Mouse (Mus musculus) erythroblast, embryonic 14.5 days (primary cell): ENCODE data around the gene Smpd3. TPM values are rescaled to one million over a fixed set of nuclear protein-coding genes. Genes with fewer than 3 reads are reported as not detected.

Experiments used
- H3K27me3 ChIP-seq: 2 replicates; pipeline ENCODE4 v1.6.1; 2012; ENCODE audit warnings: inconsistent platforms; ENCODE audit not compliant: control insufficient read depth
- H3K36me3 ChIP-seq: 2 replicates; pipeline ENCODE4 v1.6.1; 2012; ENCODE audit warnings: mild to moderate bottlenecking, inconsistent platforms; ENCODE audit not compliant: control insufficient read depth
- H3K4me1 ChIP-seq: 2 replicates; pipeline ENCODE4 v1.6.1; 2012; ENCODE audit warnings: inconsistent platforms; ENCODE audit not compliant: control insufficient read depth
- H3K4me3 ChIP-seq: replicated peaks from 2 replicates; pipeline ENCODE3; 2012; ENCODE audit warnings: moderate library complexity, mild to moderate bottlenecking, inconsistent platforms
- H3K9me3 ChIP-seq: 2 replicates; pipeline ENCODE4 v1.6.1; 2012; ENCODE audit warnings: low read length, inconsistent platforms, mixed read lengths; ENCODE audit not compliant: control insufficient read depth
- GATA1 ChIP-seq: IDR thresholded peaks from 2 replicates; pipeline ENCODE4 v1.6.1; 2012; ENCODE audit warnings: low read length, inconsistent platforms, mixed read lengths
- TAL1 ChIP-seq: IDR thresholded peaks from 3 replicates; pipeline ENCODE4 v1.6.1; 2012; ENCODE audit warnings: low read length, inconsistent platforms, mixed read lengths
- polyA plus RNA-seq: library from polyadenylated mRNA; stranded (reverse); fragments of >175 nt; gene quantifications from 2 replicates; pipeline ENCODE4 v1.2.3, GENCODE M21; 2012

The Smpd3 gene
- polyA plus RNA-seq, 1 experiment: not detected

GRCm38 (mm10) chr8:106226589-106226988 is 111.2 kb downstream of the Smpd3 start:
- Histone ChIP-seq H3K4me3 (no peak overlapping the region), H3K36me3 (peaks cover 57% of the 10 kb centered on the region), H3K4me1 (no peaks in the 10 kb centered on the region), H3K9me3 (no peaks in the 10 kb centered on the region), H3K27me3 (no peaks in the 10 kb centered on the region)
- TF ChIP-seq TAL1 (no peak), GATA1 (no peak)

GRCm38 (mm10) chr8:106219620-106220019 is 118.2 kb downstream of the Smpd3 start:
- H3K36me3 ChIP-seq: peaks cover 69% of the 10 kb centered on the region
- no peaks in the 10 kb centered on the region for H3K9me3 ChIP-seq
- peaks cover 2% of the 10 kb centered on the region for H3K4me1 ChIP-seq
- TF ChIP-seq GATA1: no peak
- no peak for TF ChIP-seq TAL1
- no peaks in the 10 kb centered on the region for H3K27me3 ChIP-seq
- H3K4me3 ChIP-seq: no peak overlapping the region

GRCm38 (mm10) chr8:106213959-106214358 is 123.8 kb downstream of the Smpd3 start:
- no peaks in the 10 kb centered on the region for H3K27me3 ChIP-seq
- peaks cover 53% of the 10 kb centered on the region for H3K36me3 ChIP-seq
- peaks cover 31% of the 10 kb centered on the region for H3K4me1 ChIP-seq
- H3K4me3 ChIP-seq: no peak overlapping the region
- H3K9me3 ChIP-seq: no peaks in the 10 kb centered on the region
- TF ChIP-seq GATA1 (no peak), TAL1 (no peak)

- Histone ChIP-seq H3K36me3 (peaks cover 52% of the 10 kb centered on the region), H3K9me3 (no peaks in the 10 kb centered on the region), H3K4me3 (peak overlapping the region; percentile 91), H3K4me1 (peaks cover 34% of the 10 kb centered on the region), H3K27me3 (no peaks in the 10 kb centered on the region)
- TF ChIP-seq TAL1: no peak
- TF ChIP-seq GATA1: no peak
Observed at GRCm38 (mm10) chr8:106211421-106211820, 126.4 kb downstream of the Smpd3 start.

GRCm38 (mm10) chr8:106210821-106211345 is 126.9 kb downstream of the Smpd3 start, which contains the start of the genes Slc7a6os and Prmt7:
TSS of gene Slc7a6os (minus strand) at chr8:106210935.
TSS of gene Prmt7 (plus strand) at chr8:106210936.
- H3K9me3 ChIP-seq: no peaks in the 10 kb centered on the region
- peaks cover 49% of the 10 kb centered on the region for H3K36me3 ChIP-seq
- peaks cover 34% of the 10 kb centered on the region for H3K4me1 ChIP-seq
- peak within 1 kb of the TSS; percentile 91 for H3K4me3 ChIP-seq
- no peaks in the 10 kb centered on the region for H3K27me3 ChIP-seq
- TF ChIP-seq GATA1 (no peak), TAL1 (no peak)

GRCm38 (mm10) chr8:106210035-106210731 is 127.6 kb downstream of the Smpd3 start:
- TF ChIP-seq GATA1 (no peak), TAL1 (no peak)
- peaks cover 47% of the 10 kb centered on the region for H3K36me3 ChIP-seq
- no peaks in the 10 kb centered on the region for H3K9me3 ChIP-seq
- peak overlapping the region; percentile 91 for H3K4me3 ChIP-seq
- no peaks in the 10 kb centered on the region for H3K27me3 ChIP-seq
- peaks cover 34% of the 10 kb centered on the region for H3K4me1 ChIP-seq

Other genes starting within 250 kb of the Smpd3 start
- 0.02 TPM in 1 of 2 replicates, not detected in the other for gene Esrp2, start 201.0 kb downstream of the Smpd3 start, polyA plus RNA-seq
- 0.10 and 0.11 TPM in 2 replicates for gene Pla2g15, start 187.6 kb downstream of the Smpd3 start, polyA plus RNA-seq
- 0.03 and 0.06 TPM in 2 replicates for gene Slc7a6, start 169.1 kb downstream of the Smpd3 start, polyA plus RNA-seq
- gene Slc7a6os, start 127.1 kb downstream of the Smpd3 start, polyA plus RNA-seq: 1.2 and 1.4 TPM in 2 replicates
- 0.36 and 0.73 TPM in 2 replicates for gene Prmt7, start 127.1 kb downstream of the Smpd3 start, polyA plus RNA-seq
- 0.01 and 0.02 TPM in 2 replicates for gene Zfp90, start 77.3 kb upstream of the Smpd3 start, polyA plus RNA-seq
- gene 6030452D12Rik, start 162.5 kb upstream of the Smpd3 start, polyA plus RNA-seq: not detected in 2 replicates
- 0.02 TPM in 1 of 2 replicates, not detected in the other for gene Cdh3, start 172.9 kb upstream of the Smpd3 start, polyA plus RNA-seq
- gene Gm10073, start 235.5 kb upstream of the Smpd3 start, polyA plus RNA-seq: 1.6 and 2.0 TPM in 2 replicates